Mouse (Mus musculus): ENCODE data around the gene Cpxcr1. TPM values are rescaled to one million over a fixed set of nuclear protein-coding genes. Genes with fewer than 3 reads are reported as not detected.

The Cpxcr1 gene
- not detected in 2 replicates for polyA plus RNA-seq (2014; fragmentation: Nextera tagmentation; extraction: Ambion mirVana)

DNA sequence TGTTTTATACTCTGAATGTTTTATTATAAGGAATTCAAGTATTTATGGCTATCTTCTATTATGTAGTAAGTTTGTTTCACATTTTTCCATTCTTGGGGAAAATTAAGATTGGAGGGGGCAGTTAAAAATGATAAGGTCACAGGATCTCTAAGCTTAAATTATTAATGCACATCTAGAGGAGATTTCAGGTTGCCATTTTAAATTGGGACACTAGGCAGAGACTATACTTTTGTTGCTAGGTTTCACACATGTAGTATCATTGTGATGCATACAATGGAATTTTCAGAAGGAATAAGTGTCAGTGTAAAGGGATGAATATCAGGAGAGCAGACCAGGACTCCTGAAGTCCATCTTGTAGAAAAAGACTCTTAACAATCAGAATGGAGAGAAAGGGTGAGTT, at the start of gene Cpxcr1:
Gene Cpxcr1 (plus strand): TSS at position 301 of the 400 bp plus-strand sequence.
- H3K36me3 ChIP-seq (ENCODE audit: control insufficient read depth, insufficient read depth, low read length): no peaks in the 10 kb centered on the region
- no peak within 1 kb of the TSS for H3K9ac ChIP-seq (ENCODE audit: low read length)
- H3K4me2 ChIP-seq (ENCODE audit: low read length): no peak within 1 kb of the TSS
- H3K27me3 ChIP-seq (replicated peaks; ENCODE audit: control insufficient read depth, insufficient read depth, low read length): no peaks in the 10 kb centered on the region
- no peak for ATAC-seq (replicated peaks; ENCODE audit: low FRiP score, low TSS enrichment, low read depth)
- H3K27ac ChIP-seq (ENCODE audit: low read depth): no peak within 1 kb of the TSS
- no peaks in the 10 kb centered on the region for H3K4me1 ChIP-seq (replicated peaks; ENCODE audit: control insufficient read depth, insufficient read depth, low read length)
- H3K4me3 ChIP-seq (ENCODE audit: low read depth, low read length): no peak within 1 kb of the TSS
- DNase-seq (ENCODE audit: low spot score): no peak
- no peaks in the 10 kb centered on the region for H3K9me3 ChIP-seq (ENCODE audit: control insufficient read depth, low read length)

Other genes starting within 250 kb of the Cpxcr1 start
- gene H2afb2, start 232.2 kb downstream of the Cpxcr1 start, polyA plus RNA-seq (2014; fragmentation: Nextera tagmentation; extraction: Ambion mirVana): not detected in 2 replicates